Mouse (Mus musculus) embryo, embryonic 9.5 days (tissue): ENCODE data around the gene Ccdc103.

Experiments used
- DNase-seq: peaks from one replicate; pipeline ENCODE4 v3.0.0-alpha.2; 2017; ENCODE audit errors: extremely low spot score

Ccdc103 gene

GRCm38 (mm10) chr11:102890096-102890495 lies 9.1 kb downstream of the Ccdc103 start:
- DNase-seq, result no peak

GRCm38 (mm10) chr11:102893015-102893651 lies 12.1 kb downstream of the Ccdc103 start:
- DNase-seq, result peak; percentile 73

- DNase-seq, result no peak
These were observed 13.7 kb downstream of the Ccdc103 start for GRCm38 (mm10) chr11:102894716-102895115.

DNA sequence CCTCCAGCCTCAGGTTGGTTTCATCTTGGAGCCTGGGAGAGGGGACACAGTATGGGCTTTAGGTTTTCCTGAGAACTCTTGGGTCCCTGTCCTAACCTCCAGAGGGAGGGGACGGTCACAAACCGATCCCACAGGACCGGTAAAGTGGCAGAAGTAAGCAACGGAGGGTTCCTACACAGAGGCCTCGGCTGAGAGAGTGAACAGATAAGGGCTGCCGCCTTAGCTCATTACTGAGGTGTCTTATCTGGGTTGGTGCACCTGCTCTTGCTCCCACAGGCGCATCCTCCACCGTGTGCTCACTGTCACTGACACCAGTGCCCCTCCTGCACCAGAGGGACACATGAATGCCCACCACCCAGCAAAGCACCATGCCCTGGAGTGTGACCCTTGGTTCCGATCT lies 14.8 kb downstream of the Ccdc103 start:
- no peak for DNase-seq

GRCm38 (mm10) chr11:102896641-102897040 lies 15.6 kb downstream of the Ccdc103 start:
- no peak for DNase-seq

DNA sequence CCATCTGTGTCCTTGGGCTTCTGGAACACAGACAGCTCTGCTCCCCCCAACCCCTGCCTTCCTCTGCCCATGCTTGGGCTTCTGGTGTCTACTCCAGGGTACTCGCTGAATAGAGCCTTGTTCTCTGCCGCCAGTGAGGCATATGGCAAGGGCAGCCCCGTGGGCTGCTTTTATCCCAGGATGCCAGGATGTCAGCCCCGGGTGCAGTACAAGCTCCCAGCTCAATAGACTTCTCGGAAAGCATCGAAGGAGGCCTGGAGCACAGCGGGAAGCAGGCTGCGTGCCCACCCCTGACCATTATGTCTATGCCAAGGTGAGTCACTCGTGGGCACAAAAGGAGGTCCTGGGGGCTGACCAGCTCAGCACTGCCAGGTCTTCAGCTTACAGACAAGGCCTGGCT lies 17.4 kb downstream of the Ccdc103 start:
- no peak for DNase-seq

DNA sequence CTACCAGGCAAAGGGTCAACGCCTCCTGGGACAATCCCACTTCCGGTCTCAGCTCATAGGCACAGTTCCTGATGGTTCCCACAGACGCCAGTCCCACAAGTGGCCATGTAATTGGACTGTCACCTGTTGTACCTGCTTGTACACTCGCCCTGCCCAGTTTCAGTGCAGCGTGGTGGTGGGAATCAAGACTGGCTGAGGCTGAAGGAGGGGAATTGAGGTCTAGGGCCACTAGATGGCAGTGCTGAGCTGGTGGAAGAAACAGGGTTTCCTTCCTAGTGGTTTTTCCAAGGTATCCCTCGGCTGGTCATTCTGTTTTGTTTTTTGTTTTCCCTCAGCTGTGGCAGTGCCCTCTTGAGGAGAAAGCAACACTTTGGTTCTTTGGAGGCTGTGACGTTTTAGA lies 19.8 kb downstream of the Ccdc103 start, which contains the start of gene Gfap:
Gfap (minus strand) TSS at position 150 of the 400 bp plus-strand sequence.
- peak; percentile 80 for DNase-seq

- DNase-seq, result no peak
These were observed 20.2 kb downstream of the Ccdc103 start for GRCm38 (mm10) chr11:102901199-102901598.

DNA sequence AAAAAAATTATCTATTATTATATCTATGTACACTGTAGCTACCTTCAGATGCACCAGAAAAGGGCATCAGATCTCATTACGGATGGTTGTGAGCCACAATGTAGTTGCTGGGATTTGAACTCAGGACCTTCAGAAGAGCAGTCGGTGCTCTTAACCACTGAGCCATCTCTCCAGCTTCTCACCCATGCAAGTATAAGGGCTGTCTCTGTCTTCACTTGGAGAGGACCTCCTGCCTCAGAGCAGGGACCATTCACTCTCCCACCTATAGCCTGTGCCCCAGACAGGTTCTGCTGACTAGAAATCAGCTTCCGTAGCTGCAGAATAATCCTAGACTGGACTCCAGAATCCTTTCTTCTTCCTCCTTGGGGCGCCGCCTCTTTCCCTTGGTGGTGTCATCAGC lies 21.1 kb downstream of the Ccdc103 start:
- no peak for DNase-seq

DNA sequence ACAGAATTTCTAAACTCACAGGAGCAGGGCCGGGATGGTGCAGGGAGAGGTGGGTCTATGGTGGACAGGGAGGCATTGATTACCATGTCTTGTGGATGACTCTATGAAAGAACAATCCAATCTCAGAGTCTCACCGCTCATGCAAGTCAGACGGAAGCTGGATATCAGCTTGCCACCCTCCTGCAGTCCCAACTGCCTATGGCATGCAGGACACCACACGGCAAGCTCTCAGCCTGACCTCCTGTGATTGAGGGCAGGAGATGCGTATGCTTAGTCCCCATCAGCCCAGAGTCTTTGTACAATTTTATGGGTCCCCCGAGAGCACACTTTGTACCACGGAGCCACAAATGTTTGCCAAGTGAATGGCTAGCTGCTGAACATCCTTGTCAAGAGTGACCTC lies 22.6 kb downstream of the Ccdc103 start:
- DNase-seq, result no peak

GRCm38 (mm10) chr11:102911376-102911775 lies 30.4 kb downstream of the Ccdc103 start:
- DNase-seq, result no peak

DNA sequence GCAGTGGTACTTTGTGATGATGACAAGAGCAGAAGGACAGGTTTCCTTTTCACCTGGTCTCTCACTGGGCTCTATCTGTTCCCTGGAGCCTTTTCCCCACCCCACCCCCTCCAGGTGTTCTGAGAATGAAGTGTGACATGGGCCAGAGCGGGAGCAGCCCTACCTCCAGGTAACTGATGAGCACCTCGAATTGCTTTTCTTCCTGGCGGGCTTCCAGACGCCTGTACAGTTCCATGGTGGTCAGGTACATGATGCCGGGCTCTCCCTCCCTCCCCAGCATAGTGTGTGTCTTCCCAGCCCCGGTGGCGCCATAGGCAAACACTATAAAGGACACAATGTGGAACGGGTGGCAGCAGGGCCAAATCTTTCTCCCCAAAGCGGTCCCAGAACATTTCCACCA lies 34.4 kb downstream of the Ccdc103 start:
- DNase-seq, result no peak

DNA sequence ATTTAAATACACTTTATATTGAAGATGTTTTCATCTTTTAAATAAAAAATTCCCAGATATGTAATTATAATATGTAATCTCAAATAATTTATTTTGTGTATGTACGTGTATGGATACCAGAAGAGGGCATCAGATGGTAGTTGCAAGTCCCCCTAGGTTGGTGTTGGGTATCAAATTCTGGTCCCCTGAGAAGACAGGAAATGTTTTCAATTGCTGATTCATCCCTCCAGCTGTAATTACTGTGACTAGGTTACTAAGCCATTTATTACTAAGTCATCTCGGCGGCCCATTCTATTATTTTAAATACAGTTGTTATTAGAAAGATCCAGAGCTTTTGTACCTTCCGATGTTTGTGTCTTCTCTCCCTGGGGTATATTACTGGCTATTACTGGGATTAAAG lies 37.1 kb downstream of the Ccdc103 start:
- DNase-seq, result no peak

- no peak for DNase-seq
These were observed 40.5 kb downstream of the Ccdc103 start for GRCm38 (mm10) chr11:102921491-102921890.

GRCm38 (mm10) chr11:102924557-102925350 lies 43.8 kb downstream of the Ccdc103 start, which contains the start of gene Kif18b:
TSS of gene Kif18b (minus strand) at chr11:102925124.
- DNase-seq, result peak; percentile 95

DNA sequence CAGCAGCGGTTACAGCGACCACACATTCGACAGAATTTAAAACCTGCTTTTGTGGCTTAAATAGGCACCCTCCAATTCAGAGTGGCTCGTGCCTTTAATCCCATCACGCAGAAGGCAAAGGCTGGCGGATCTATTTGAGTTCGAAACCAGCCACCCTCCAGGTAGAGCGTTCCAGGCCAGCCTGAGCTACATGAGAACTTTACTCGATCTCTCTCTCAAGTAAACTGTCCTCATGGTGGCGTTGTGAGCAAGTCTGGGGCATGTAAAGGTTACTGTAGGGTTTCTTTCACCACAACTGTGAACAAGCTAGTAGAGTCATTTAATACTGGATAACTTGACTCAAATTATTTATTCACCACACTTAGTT lies 44.3 kb downstream of the Ccdc103 start:
- DNase-seq, result no peak

DNA sequence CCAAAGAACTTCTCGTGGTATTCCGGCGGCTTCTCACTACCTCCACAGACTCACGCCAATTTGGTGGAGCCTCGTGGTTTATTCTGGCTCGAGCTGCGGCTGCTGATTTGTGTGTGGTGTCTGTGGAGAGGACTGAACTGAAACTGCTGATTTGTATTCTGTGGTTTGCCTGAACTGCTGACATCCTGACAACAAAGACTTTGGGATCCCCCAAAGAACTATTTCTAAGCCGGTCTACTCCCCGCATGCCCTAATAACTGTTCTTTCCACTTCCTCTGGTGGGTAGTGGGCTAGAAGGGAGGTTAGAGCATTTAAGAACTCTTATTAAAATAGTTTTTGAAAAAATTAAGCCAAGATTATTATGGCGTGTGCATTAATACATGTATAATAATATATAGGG lies 49.7 kb downstream of the Ccdc103 start:
- DNase-seq, result no peak
